Mouse (Mus musculus): ENCODE results near the gene Npy2r.

Gene Npy2r

DNA sequence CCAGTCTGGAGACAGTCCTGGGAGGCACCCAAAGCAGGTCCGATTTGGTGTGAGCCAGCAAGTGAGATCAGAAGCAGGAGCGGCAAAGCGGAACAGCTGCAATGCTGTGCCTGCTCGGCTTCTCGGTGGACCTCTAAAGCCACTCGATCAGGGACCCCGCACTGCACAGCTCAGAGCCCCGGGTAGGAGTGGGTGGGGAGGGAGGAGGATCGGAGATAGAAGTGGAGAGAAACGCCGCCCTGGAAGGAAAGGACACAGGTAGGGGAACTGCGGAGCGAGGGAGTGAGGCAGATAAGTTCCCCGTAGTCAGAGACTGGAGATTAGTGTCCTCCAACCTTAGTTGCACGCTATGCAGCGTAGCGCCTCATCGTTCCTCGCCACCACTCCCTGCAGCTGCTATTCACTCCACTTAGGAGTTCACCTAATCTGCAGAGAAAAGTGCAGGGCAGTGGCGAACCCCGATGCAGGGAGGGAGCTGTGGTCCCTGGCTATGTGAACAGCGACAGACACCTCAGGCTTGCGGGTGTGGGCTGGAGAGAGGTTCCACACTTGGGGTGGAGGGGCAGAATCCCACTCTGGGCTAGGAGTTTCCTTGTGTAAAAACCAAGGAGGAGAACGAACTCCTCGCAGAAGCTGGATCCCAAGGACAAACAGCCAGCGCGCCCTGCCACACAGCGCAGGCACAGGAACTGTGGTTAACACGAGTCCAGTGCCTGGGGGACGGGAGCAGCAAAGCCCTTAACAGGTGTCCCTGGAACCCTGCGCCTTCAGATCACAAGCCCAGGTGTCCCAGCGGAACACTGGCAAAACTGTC lies at the start of gene Npy2r:
Npy2r (minus strand) TSS at position 177 of the 814 bp plus-strand sequence.
- peak; percentile 36 for DNase-seq (ENCODE audit: low read depth, low spot score)

GRCm38 (mm10) chr3:82557786-82558185 lies 9.9 kb upstream of the Npy2r start:
- DNase-seq (ENCODE audit: low read depth, low spot score): no peak

- DNase-seq (ENCODE audit: low read depth, low spot score): peak; percentile 36
Observed at GRCm38 (mm10) chr3:82556311-82556828, 8.5 kb upstream of the Npy2r start.

GRCm38 (mm10) chr3:82549932-82550331 lies 2.0 kb upstream of the Npy2r start:
- DNase-seq (ENCODE audit: low read depth, low spot score): no peak

DNA sequence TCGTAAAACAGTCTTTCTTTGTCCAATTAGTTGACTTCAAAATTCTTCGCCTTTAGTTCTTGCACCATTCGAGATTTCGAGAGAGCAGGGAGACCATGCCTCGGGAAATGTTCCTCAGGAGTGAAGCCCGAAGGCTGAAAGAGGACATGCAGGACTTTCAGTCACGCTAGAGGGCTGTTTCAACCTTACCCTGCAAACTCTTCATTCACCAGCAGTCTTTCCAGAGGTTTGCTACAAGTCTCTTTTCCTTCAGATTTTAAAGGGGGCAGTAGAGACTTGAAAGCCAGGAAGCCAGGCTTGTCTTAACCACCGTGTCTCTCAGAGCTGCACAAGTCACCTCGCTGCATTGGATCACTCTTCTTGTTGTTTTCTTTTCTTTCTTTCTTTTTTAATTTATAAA lies 869 bp upstream of the Npy2r start:
- DNase-seq (ENCODE audit: low read depth, low spot score): peak; percentile 48

- no peak for DNase-seq (ENCODE audit: low read depth, low spot score)
Observed at GRCm38 (mm10) chr3:82541449-82541848, 6.4 kb downstream of the Npy2r start.

DNA sequence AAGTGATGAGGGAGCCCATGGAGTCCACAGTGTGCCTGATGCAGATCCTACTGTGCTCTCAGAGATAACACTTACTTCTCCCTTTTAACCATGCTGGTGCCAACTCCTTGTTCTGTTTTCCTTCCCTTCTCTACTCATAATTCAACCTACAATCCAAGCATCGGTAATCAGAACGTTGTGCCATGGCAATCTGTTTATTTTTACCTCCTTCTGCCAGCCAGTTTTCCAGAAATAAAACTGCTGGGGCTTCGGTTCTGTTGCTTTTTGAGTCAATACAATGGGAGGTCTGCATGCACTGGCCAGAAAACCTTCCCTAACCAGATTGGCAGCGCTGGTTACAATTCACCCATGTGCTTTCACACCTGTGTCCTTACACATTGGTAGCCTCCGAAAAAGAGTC lies 7.9 kb downstream of the Npy2r start:
- no peak for DNase-seq (ENCODE audit: low read depth, low spot score)

GRCm38 (mm10) chr3:82524792-82525191 lies 23.1 kb downstream of the Npy2r start:
- no peak for DNase-seq (ENCODE audit: low read depth, low spot score)

GRCm38 (mm10) chr3:82498006-82498405 lies 49.9 kb downstream of the Npy2r start:
- DNase-seq (ENCODE audit: low read depth, low spot score): no peak
